In the genomic region with DNA sequence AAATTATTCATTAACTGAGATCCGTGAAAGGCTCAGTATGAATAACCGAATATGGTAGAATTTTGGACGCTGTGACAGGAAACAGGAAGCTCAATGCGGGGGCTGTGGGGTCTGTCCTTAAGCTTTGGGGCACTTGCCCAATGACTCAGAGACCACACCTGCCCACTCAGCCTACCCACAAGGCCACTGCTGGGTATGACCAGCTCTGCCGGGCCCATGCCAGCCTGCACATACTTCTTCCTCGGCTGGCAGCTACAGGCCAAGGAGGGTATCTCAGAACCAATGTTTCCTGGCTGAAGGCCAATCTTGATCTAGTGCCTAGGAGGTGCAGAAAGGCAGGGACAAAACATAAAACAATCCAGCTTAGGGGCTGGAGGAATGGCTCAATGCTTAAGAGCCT, we compare ENCODE assay signal across 9 mouse cellular contexts.
DNase-seq lines count a peak whose midpoint lies in the region; ATAC-seq and TF ChIP-seq lines count a peak whose summit lies in the region.
"Had no signal": no experiment of that assay in that cellular context is flagged by ENCODE, and none has a peak within 500 bp of the region (broad histone marks: within the 10 kb centered on the region; RNA-seq: fewer than 3 reads in every experiment).

No protein-coding gene starts in this region.

- no peak overlapping the region for H3K27ac ChIP-seq in heart, embryonic 11.5 days (ENCODE audit: low read depth, low read length)
- H3K27ac ChIP-seq in midbrain, postnatal 0 days (ENCODE audit: low read depth, low read length) = no peak overlapping the region
- H3K27ac ChIP-seq: forebrain, embryonic 13.5 days had no signal

- H3K4me1 ChIP-seq in heart, embryonic 11.5 days (ENCODE audit: control insufficient read depth, insufficient read depth, low read length) = peaks cover 13% of the 10 kb centered on the region
- H3K4me1 ChIP-seq in midbrain, postnatal 0 days (ENCODE audit: insufficient read depth, low read length) = peaks cover 7% of the 10 kb centered on the region

- no peaks in the 10 kb centered on the region for H3K27me3 ChIP-seq in heart, embryonic 11.5 days (ENCODE audit: control insufficient read depth, insufficient read depth, low read length)
- H3K27me3 ChIP-seq in midbrain, postnatal 0 days (ENCODE audit: insufficient read depth, low read length) = no peaks in the 10 kb centered on the region
- H3K27me3 ChIP-seq: forebrain, embryonic 13.5 days had no signal

- ATAC-seq in heart, embryonic 11.5 days (replicated peaks; ENCODE audit: insufficient number of reproducible peaks, low FRiP score, low TSS enrichment) = no peak
- ATAC-seq in megakaryocyte-erythroid progenitor cell, adult 5-6 weeks (replicated peaks; ENCODE audit: low FRiP score, low TSS enrichment, poor library complexity, severe bottlenecking) = peak; percentile 90
- no peak for ATAC-seq in midbrain, postnatal 0 days (ENCODE audit: low FRiP score)
- ATAC-seq: forebrain, embryonic 13.5 days had no signal

- no peak overlapping the region for H3K4me2 ChIP-seq in heart, embryonic 11.5 days
- no peak overlapping the region for H3K4me2 ChIP-seq in midbrain, postnatal 0 days (ENCODE audit: low read depth, low read length, poor library complexity, severe bottlenecking)
- H3K4me2 ChIP-seq: forebrain, embryonic 13.5 days had no signal

- no peak for TF ChIP-seq CTCF in midbrain, postnatal 0 days (IDR thresholded peaks at IDR 0.05)

- DNase-seq in heart, adult 8-10 months (ENCODE audit: low spot score) = peak; percentile 51
- peak; percentile 41 for DNase-seq in adrenal gland, postnatal 25 days
- DNase-seq in kidney, adult 8-10 months = peak; percentile 50 to 55
- no peak for DNase-seq in midbrain, postnatal 0 days (ENCODE audit: low spot score)
- DNase-seq in cerebellum, adult 11 months = no peak
- no peak for DNase-seq in retina, postnatal 1 day

- no peaks in the 10 kb centered on the region for H3K36me3 ChIP-seq in heart, embryonic 11.5 days (ENCODE audit: control insufficient read depth, insufficient read depth, low read length)
- no peaks in the 10 kb centered on the region for H3K36me3 ChIP-seq in midbrain, postnatal 0 days (ENCODE audit: insufficient read depth, low read length)

- no peak overlapping the region for H3K4me3 ChIP-seq in heart, embryonic 11.5 days (ENCODE audit: low read depth, low read length)
- no peak overlapping the region for H3K4me3 ChIP-seq in midbrain, postnatal 0 days (ENCODE audit: low read depth, low read length)
- H3K4me3 ChIP-seq: forebrain, embryonic 13.5 days had no signal

- H3K9ac ChIP-seq in heart, embryonic 11.5 days (ENCODE audit: low read depth, low read length) = no peak overlapping the region
- no peak overlapping the region for H3K9ac ChIP-seq in midbrain, postnatal 0 days (replicated peaks; ENCODE audit: low read length, poor library complexity, severe bottlenecking)
- H3K9ac ChIP-seq: forebrain, embryonic 13.5 days had no signal

- WGBS in heart, embryonic 11.5 days (ENCODE audit: insufficient replicate concordance) = 74% methylated on average over 6 of the region's 6 CpGs
- WGBS in midbrain, postnatal 0 days = 84% methylated on average over 6 of the region's 6 CpGs

- H3K9me3 ChIP-seq in heart, embryonic 11.5 days (replicated peaks; ENCODE audit: control insufficient read depth, low read length) = no peaks in the 10 kb centered on the region
- no peaks in the 10 kb centered on the region for H3K9me3 ChIP-seq in midbrain, postnatal 0 days (ENCODE audit: low read length)
- H3K9me3 ChIP-seq: forebrain, embryonic 13.5 days had no signal

Comparison
In these comparisons a context has a peak if more than half of its experiments do, and no peak if none do; other contexts are left out.
1. DNase-seq: peak in heart, adult 8-10 months (single experiment), adrenal gland, postnatal 25 days (single experiment) and kidney, adult 8-10 months (2 of 2); none in midbrain, postnatal 0 days (single experiment), cerebellum, adult 11 months (single experiment) and retina, postnatal 1 day (single experiment).